Mouse (Mus musculus) CH12.LX (cell line): ENCODE results near the gene Stat5b. TPM values are rescaled to one million over a fixed set of nuclear protein-coding genes. Genes with fewer than 3 reads are reported as not detected.

Experiments
- DNase-seq: peaks from one replicate; pipeline ENCODE4 v3.0.0-alpha.2; 2013; ENCODE audit errors: extremely low read depth
- H3K27ac ChIP-seq: 2 replicates; pipeline ENCODE4 v1.5.1; 2012; ENCODE audit warnings: low read depth, mild to moderate bottlenecking, control low read depth, moderate library complexity; ENCODE audit not compliant: insufficient read depth
- H3K27me3 ChIP-seq: replicated peaks from 2 replicates; pipeline ENCODE3; 2012; ENCODE audit warnings: inconsistent platforms
- H3K36me3 ChIP-seq, 2 experiments: replicated peaks in 1 of 2; 2 replicates each; pipeline versions ENCODE3 to v1.6.1; 2012; ENCODE audit warnings: inconsistent platforms in 1 of 2, low read length in 1 of 2, mild to moderate bottlenecking in 1 of 2, mixed read lengths in 1 of 2, moderate library complexity in 1 of 2; ENCODE audit not compliant: control insufficient read depth in 1 of 2, insufficient read depth in 1 of 2
- H3K4me1 ChIP-seq, 2 experiments: 2 replicates each; pipeline ENCODE4 v1.6.1; 2012; ENCODE audit warnings: inconsistent platforms in 1 of 2, moderate library complexity in 1 of 2; ENCODE audit not compliant: insufficient read depth in 2 of 2, control insufficient read depth in 1 of 2
- H3K4me2 ChIP-seq: 2 replicates; pipeline ENCODE4 v1.6.1; 2012; ENCODE audit warnings: low read depth, mild to moderate bottlenecking, control low read depth; ENCODE audit not compliant: poor library complexity, insufficient read depth, severe bottlenecking
- H3K4me3 ChIP-seq, 3 experiments: fragments of 150-350 bp in 1 of 3; sonication (generic) in 1 of 3; replicated peaks in 1 of 3; 2 replicates each; pipeline versions ENCODE3 to v1.5.1; 2011 to 2012; ENCODE audit warnings: low read depth in 2 of 3, low read length in 2 of 3, mild to moderate bottlenecking in 2 of 3, moderate library complexity in 2 of 3, control low read depth in 1 of 3, improper control_type of control experiment in 1 of 3, inconsistent platforms in 1 of 3, mixed read lengths in 1 of 3; ENCODE audit not compliant: poor library complexity in 1 of 3
- H3K79me2 ChIP-seq: replicated peaks from 2 replicates; pipeline ENCODE4 v1.6.1; 2012; ENCODE audit warnings: mild to moderate bottlenecking, moderate library complexity; ENCODE audit not compliant: control insufficient read depth, poor library complexity, insufficient read depth, severe bottlenecking; ENCODE audit errors: extremely low read depth
- H3K9ac ChIP-seq: 2 replicates; pipeline ENCODE4 v1.6.1; 2012; ENCODE audit warnings: low read depth, mild to moderate bottlenecking, control low read depth, moderate library complexity; ENCODE audit not compliant: insufficient read depth
- H3K9me3 ChIP-seq: replicated peaks from 2 replicates; pipeline ENCODE3; 2012; ENCODE audit warnings: low read length, inconsistent platforms, mixed read lengths
- BHLHE40 ChIP-seq: IDR thresholded peaks from 2 replicates; pipeline ENCODE4 v1.6.1; 2011; ENCODE audit warnings: mild to moderate bottlenecking, low read depth, low read length, improper control_type of control experiment
- CHD1 ChIP-seq: IDR thresholded peaks from 2 replicates; pipeline ENCODE4 v1.6.1; 2012; ENCODE audit warnings: low read depth, low read length, improper control_type of control experiment, inconsistent platforms
- CHD2 ChIP-seq: IDR thresholded peaks from 2 replicates; pipeline ENCODE4 v1.6.1; 2011; ENCODE audit warnings: low read length, improper control_type of control experiment
- CTCF ChIP-seq, 2 experiments: IDR thresholded peaks in 1 of 2; conservative IDR thresholded peaks in 1 of 2; 2 replicates each; pipeline ENCODE4 v1.5.1; 2011 to 2012; ENCODE audit warnings: low read depth in 2 of 2, low read length in 2 of 2, improper control_type of control experiment in 1 of 2, inconsistent platforms in 1 of 2, mild to moderate bottlenecking in 1 of 2, moderate library complexity in 1 of 2
- E2F4 ChIP-seq: IDR thresholded peaks from 2 replicates; pipeline ENCODE4 v1.6.1; 2011; ENCODE audit warnings: low read depth, low read length, improper control_type of control experiment; ENCODE audit not compliant: insufficient replicate concordance
- ELF1 ChIP-seq: IDR thresholded peaks from 2 replicates; pipeline ENCODE4 v1.6.1; 2014; ENCODE audit warnings: low read depth, mild to moderate bottlenecking, inconsistent platforms, low read length, improper control_type of control experiment
- EP300 ChIP-seq: IDR thresholded peaks from 2 replicates; pipeline ENCODE4 v1.6.1; 2011; ENCODE audit warnings: low read length, improper control_type of control experiment
- ETS1 ChIP-seq: conservative IDR thresholded peaks from 2 replicates; pipeline ENCODE4 v1.6.1; 2012; ENCODE audit warnings: low read depth, mild to moderate bottlenecking, inconsistent platforms, low read length, improper control_type of control experiment, moderate library complexity
- GABPA ChIP-seq: IDR thresholded peaks from 2 replicates; pipeline ENCODE4 v1.6.1; 2012; ENCODE audit warnings: low read depth, low read length, improper control_type of control experiment, inconsistent platforms; ENCODE audit not compliant: insufficient replicate concordance
- HCFC1 ChIP-seq: IDR thresholded peaks from 2 replicates; pipeline ENCODE4 v1.6.1; 2012; ENCODE audit warnings: low read depth, mild to moderate bottlenecking, inconsistent platforms, low read length, improper control_type of control experiment
- IRF4 ChIP-seq: IDR thresholded peaks from 2 replicates; pipeline ENCODE4 v1.6.1; 2014; ENCODE audit warnings: low read depth, mild to moderate bottlenecking, inconsistent platforms, low read length, improper control_type of control experiment
- JUN ChIP-seq: IDR thresholded peaks from 2 replicates; pipeline ENCODE4 v1.6.1; 2011; ENCODE audit warnings: low read depth, mild to moderate bottlenecking, low read length, improper control_type of control experiment, moderate library complexity; ENCODE audit not compliant: insufficient read depth
- JUND ChIP-seq: conservative IDR thresholded peaks from 2 replicates; pipeline ENCODE4 v1.6.1; 2011; ENCODE audit warnings: low read depth, low read length, improper control_type of control experiment
- KAT2A ChIP-seq: IDR thresholded peaks from 2 replicates; pipeline ENCODE4 v1.6.1; 2012; ENCODE audit warnings: low read length, improper control_type of control experiment, inconsistent platforms; ENCODE audit not compliant: insufficient replicate concordance
- MAFK ChIP-seq: IDR thresholded peaks from 2 replicates; pipeline ENCODE4 v1.6.1; 2011; ENCODE audit warnings: low read length, improper control_type of control experiment; ENCODE audit not compliant: insufficient replicate concordance
- MAX ChIP-seq: IDR thresholded peaks from 2 replicates; pipeline ENCODE4 v1.6.1; 2011; ENCODE audit warnings: low read length, improper control_type of control experiment
- MAZ ChIP-seq: IDR thresholded peaks from 2 replicates; pipeline ENCODE4 v1.6.1; 2012; ENCODE audit warnings: low read depth, mild to moderate bottlenecking, inconsistent platforms, low read length, improper control_type of control experiment, moderate library complexity
- MEF2A ChIP-seq: IDR thresholded peaks from 2 replicates; pipeline ENCODE4 v1.6.1; 2014; ENCODE audit warnings: low read depth, mild to moderate bottlenecking, inconsistent platforms, low read length, improper control_type of control experiment, borderline replicate concordance
- MXI1 ChIP-seq: IDR thresholded peaks from 2 replicates; pipeline ENCODE4 v1.6.1; 2011; ENCODE audit warnings: mild to moderate bottlenecking, low read depth, low read length, improper control_type of control experiment
- MYC ChIP-seq: IDR thresholded peaks from 2 replicates; pipeline ENCODE4 v1.6.1; 2011; ENCODE audit warnings: low read depth, mild to moderate bottlenecking, improper control_type of control experiment, low read length
- NELFE ChIP-seq: IDR thresholded peaks from 2 replicates; pipeline ENCODE4 v1.6.1; 2011; ENCODE audit warnings: low read depth, low read length, improper control_type of control experiment
- NRF1 ChIP-seq: IDR thresholded peaks from 2 replicates; pipeline ENCODE4 v1.6.1; 2014; ENCODE audit warnings: low read depth, mild to moderate bottlenecking, inconsistent platforms, low read length, improper control_type of control experiment, moderate library complexity
- PAX5 ChIP-seq: IDR thresholded peaks from 2 replicates; pipeline ENCODE4 v1.6.1; 2012; ENCODE audit warnings: low read length, inconsistent platforms, mixed read lengths
- POLR2A ChIP-seq: IDR thresholded peaks from 2 replicates; pipeline ENCODE4 v1.6.1; 2011; ENCODE audit warnings: low read depth, mild to moderate bottlenecking, improper control_type of control experiment, low read length
- POLR2AphosphoS2 ChIP-seq: IDR thresholded peaks from 2 replicates; pipeline ENCODE4 v1.6.1; 2011; ENCODE audit warnings: low read depth, low read length, improper control_type of control experiment
- RAD21 ChIP-seq: IDR thresholded peaks from 2 replicates; pipeline ENCODE4 v1.6.1; 2011; ENCODE audit warnings: low read depth, mild to moderate bottlenecking, low read length, improper control_type of control experiment, moderate library complexity
- RCOR1 ChIP-seq: conservative IDR thresholded peaks from 2 replicates; pipeline ENCODE4 v1.6.1; 2012; ENCODE audit warnings: low read depth, mild to moderate bottlenecking, inconsistent platforms, low read length, improper control_type of control experiment
- SIN3A ChIP-seq: IDR thresholded peaks from 2 replicates; pipeline ENCODE4 v1.6.1; 2012; ENCODE audit warnings: low read length, improper control_type of control experiment, inconsistent platforms
- SMC3 ChIP-seq: IDR thresholded peaks from 2 replicates; pipeline ENCODE4 v1.6.1; 2011; ENCODE audit warnings: low read depth, low read length, improper control_type of control experiment
- TBP ChIP-seq: conservative IDR thresholded peaks from 2 replicates; pipeline ENCODE4 v1.6.1; 2011; ENCODE audit warnings: low read depth, low read length, improper control_type of control experiment
- TCF12 ChIP-seq: IDR thresholded peaks from 2 replicates; pipeline ENCODE4 v1.6.1; 2014; ENCODE audit warnings: low read depth, mild to moderate bottlenecking, inconsistent platforms, low read length, improper control_type of control experiment
- UBTF ChIP-seq: IDR thresholded peaks from 2 replicates; pipeline ENCODE4 v1.6.1; 2012; ENCODE audit warnings: low read depth, mild to moderate bottlenecking, inconsistent platforms, low read length, improper control_type of control experiment, moderate library complexity
- USF1 ChIP-seq: IDR thresholded peaks from 2 replicates; pipeline ENCODE4 v1.6.1; 2014; ENCODE audit warnings: low read depth, mild to moderate bottlenecking, inconsistent platforms, low read length, improper control_type of control experiment
- USF2 ChIP-seq: conservative IDR thresholded peaks from 2 replicates; pipeline ENCODE4 v1.6.1; 2011; ENCODE audit warnings: low read depth, low read length, improper control_type of control experiment
- ZC3H11A ChIP-seq: IDR thresholded peaks from 2 replicates; pipeline ENCODE4 v1.6.1; 2012; ENCODE audit warnings: low read depth, mild to moderate bottlenecking, inconsistent platforms, low read length, improper control_type of control experiment
- ZKSCAN1 ChIP-seq: IDR thresholded peaks from 2 replicates; pipeline ENCODE4 v1.6.1; 2012; ENCODE audit warnings: low read depth, inconsistent platforms, low read length, improper control_type of control experiment, borderline replicate concordance
- ZMIZ1 ChIP-seq: IDR thresholded peaks from 2 replicates; pipeline ENCODE4 v1.6.1; 2012; ENCODE audit warnings: low read depth, mild to moderate bottlenecking, inconsistent platforms, low read length, improper control_type of control experiment
- ZNF384 ChIP-seq: IDR thresholded peaks from 2 replicates; pipeline ENCODE4 v1.6.1; 2012; ENCODE audit warnings: low read depth, low read length, improper control_type of control experiment, inconsistent platforms
- dilution Hi-C: fragments of 300-500 bp; cut with MboI; formaldehyde crosslinking; loops from 2 replicates; pipeline ENCODE4 v1.14.3; 2020; ENCODE audit warnings: low sequenced_read_pairs; ENCODE audit not compliant: extremely low pct_unique_long_range_greater_than_20kb, extremely low pct_ligation_motif_present
- in situ Hi-C: fragments of 300-500 bp; cut with MboI; formaldehyde crosslinking; loops from 3 replicates; pipeline ENCODE4 v1.14.3; 2019; ENCODE audit warnings: low sequenced_read_pairs, low pct_ligation_motif_present, low pct_unique_long_range_greater_than_20kb, mixed read lengths
- polyA plus RNA-seq: library from polyadenylated mRNA; unstranded; fragments of >175 nt; gene quantifications from 2 replicates; pipeline ENCODE4 v1.2.1, GENCODE M21; 2012; ENCODE audit warnings: low read depth; ENCODE audit not compliant: insufficient read length
- total RNA-seq, 2 experiments: library from RNA; depleted of rRNA; stranded (reverse); fragments of 300-350 nt in 1 of 2; fragments of >200 nt in 1 of 2; gene quantifications; 2 replicates each; pipeline ENCODE4 v1.2.3; 2012 to 2014

Gene Stat5b
- total and polyA plus RNA-seq, 3 experiments: 11.4 to 24.4 (median 14.0) TPM

GRCm38 (mm10) chr11:100898441-100899199 lies 48.1 kb upstream of the Stat5b start:
- H3K27me3 ChIP-seq: no peaks in the 10 kb centered on the region
- peak overlapping the region; percentile 74 for H3K27ac ChIP-seq
- H3K9ac ChIP-seq: peak overlapping the region; percentile 21; the same call in 1 of the 2 replicates
- no peak for TF ChIP-seq CTCF (conservative IDR thresholded peaks at IDR 0.05 in 1 of 2, IDR thresholded peaks at IDR 0.05 in 1 of 2; ENCODE audit: low read depth in 2 of 2, low read length in 2 of 2)
- TF ChIP-seq SIN3A: peak; percentile 72; the same call in 1 of the 2 replicates
- peak; percentile 32; the same call in 1 of the 2 replicates for TF ChIP-seq MEF2A
- no peak for TF ChIP-seq UBTF
- TF ChIP-seq ZKSCAN1: no peak
- 0 out of 2 replicates have a peak, but pooled peaks have one; percentile 34 for TF ChIP-seq POLR2AphosphoS2
- TF ChIP-seq USF2: no peak
- TF ChIP-seq RCOR1: 0 out of 2 replicates have a peak, but pooled peaks have one; percentile 48
- no peak for TF ChIP-seq SMC3
- TF ChIP-seq EP300: peak; percentile 62; the same call in 1 of the 2 replicates
- TF ChIP-seq ZMIZ1: no peak
- no peak for TF ChIP-seq E2F4
- TF ChIP-seq CHD2: no peak
- no peak for TF ChIP-seq JUND
- TF ChIP-seq CHD1: peak; percentile 55; the same call in 1 of the 2 replicates
- no peak for TF ChIP-seq POLR2A
- no peak for TF ChIP-seq KAT2A
- TF ChIP-seq TCF12: no peak; the same call in 1 of the 2 replicates
- TF ChIP-seq USF1: no peak
- TF ChIP-seq NELFE: no peak
- no peak for TF ChIP-seq MAFK
- TF ChIP-seq NRF1: no peak
- TF ChIP-seq ZNF384: no peak
- no peak for TF ChIP-seq JUN
- no peak for TF ChIP-seq MAZ
- no peak for TF ChIP-seq IRF4
- no peak for TF ChIP-seq GABPA
- no peak for TF ChIP-seq HCFC1
- no peak for TF ChIP-seq ETS1
- no peak for TF ChIP-seq TBP
- TF ChIP-seq MXI1: 0 out of 2 replicates have a peak, but pooled peaks have one; percentile 46
- peak; percentile 30; the same call in 1 of the 2 replicates for TF ChIP-seq BHLHE40
- no peak for TF ChIP-seq MAX
- no peak for TF ChIP-seq MYC
- TF ChIP-seq ZC3H11A: no peak
- TF ChIP-seq RAD21: no peak
- TF ChIP-seq ELF1: no peak
- no peak for TF ChIP-seq PAX5
- H3K4me2 ChIP-seq: peak overlapping the region; percentile 17
- dilution Hi-C loops: no loop called here
- in situ Hi-C loops: no loop called here
- peaks cover 24 to 55% of the 10 kb centered on the region in 2 experiments for H3K4me1 ChIP-seq
- no peak overlapping the region for H3K4me3 ChIP-seq
- peak; percentile 27 for DNase-seq
- peaks cover 12% of the 10 kb centered on the region for H3K9me3 ChIP-seq
- peaks cover 49 to 78% of the 10 kb centered on the region in 2 experiments for H3K36me3 ChIP-seq
- H3K79me2 ChIP-seq: no peaks in the 10 kb centered on the region
